ENCODE assay signal across 19 mouse cellular contexts in the genomic region with DNA sequence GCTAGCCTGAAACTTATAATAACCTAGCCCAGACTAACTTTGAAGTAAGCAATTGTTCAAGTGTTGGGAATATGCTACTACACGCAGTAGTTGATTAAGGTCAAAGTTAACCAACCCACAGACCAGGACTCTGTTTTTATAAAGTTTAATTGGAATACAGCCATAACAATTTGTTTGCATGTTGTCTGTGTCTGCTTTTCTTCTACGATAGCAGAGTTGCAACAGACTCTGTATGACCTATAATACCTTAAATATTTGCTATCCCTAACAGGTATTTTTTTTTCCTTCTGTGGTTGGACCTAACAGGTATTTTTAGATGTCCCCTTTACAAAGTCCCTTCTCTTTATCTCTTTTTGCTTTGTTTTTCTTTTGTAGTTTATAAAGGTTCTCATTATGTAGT. TPM values are rescaled to one million over a fixed set of nuclear protein-coding genes. Genes with fewer than 3 reads are reported as not detected.
"Had no signal": no experiment of that assay in that cellular context is flagged by ENCODE, and none has a peak within 500 bp of the region (broad histone marks: within the 10 kb centered on the region; RNA-seq: fewer than 3 reads in every experiment).

No protein-coding gene starts in this region.

- ATAC-seq: midbrain, embryonic 16.5 days had no signal

- H3K36me3 ChIP-seq: midbrain, embryonic 10.5 days; midbrain, embryonic 12.5 days; neural tube, embryonic 13.5 days; neural tube, embryonic 15.5 days had no signal

- DNase-seq: lung, embryonic 14.5 days; lung, postnatal 10 days; lung, postnatal 4 days; midbrain, embryonic 14.5 days; retina, postnatal 1 day; right cerebral cortex, adult 18-20 months; right cerebral cortex, postnatal 25 days; right cerebral cortex, postnatal 4 days; spleen, adult 18-20 months; thymus, adult 18-20 months; thymus, postnatal 14 days; thymus, postnatal 36 days had no signal

- H3K9ac ChIP-seq: lung, embryonic 14.5 days; midbrain, embryonic 12.5 days; neural tube, embryonic 13.5 days; neural tube, embryonic 15.5 days had no signal

- H3K4me1 ChIP-seq: midbrain, embryonic 10.5 days; midbrain, embryonic 12.5 days; neural tube, embryonic 13.5 days; neural tube, embryonic 15.5 days had no signal

- H3K27me3 ChIP-seq: midbrain, embryonic 12.5 days; neural tube, embryonic 13.5 days; neural tube, embryonic 15.5 days had no signal

- H3K27ac ChIP-seq: midbrain, embryonic 10.5 days; midbrain, embryonic 12.5 days; neural tube, embryonic 13.5 days; neural tube, embryonic 15.5 days had no signal

- H3K4me2 ChIP-seq: lung, embryonic 14.5 days; midbrain, embryonic 12.5 days; neural tube, embryonic 13.5 days; neural tube, embryonic 15.5 days had no signal

- H3K4me3 ChIP-seq: midbrain, embryonic 10.5 days; midbrain, embryonic 12.5 days; myocyte; neural tube, embryonic 13.5 days; neural tube, embryonic 15.5 days had no signal

- H3K9me3 ChIP-seq: midbrain, embryonic 10.5 days; midbrain, embryonic 12.5 days; neural tube, embryonic 13.5 days; neural tube, embryonic 15.5 days had no signal

RNA-seq across cellular contexts. Expression of a gene that starts 7.6 kb away (rescaled TPM):
- polyA plus RNA-seq: midbrain, embryonic 12.5 days; midbrain, embryonic 16.5 days; small intestine, adult 2 months had no signal
